Mouse (Mus musculus) fibroblast of lung, adult 2 months (primary cell): ENCODE measurements around the gene Ston1.
A peak's percentile ranks its signal among the peaks of the same experiment; 100 is the strongest.

ENCODE experiments used
- DNase-seq: peaks from one replicate; pipeline ENCODE4 v3.0.0-alpha.2; 2011; ENCODE audit warnings: low read depth

Ston1 gene

GRCm38 (mm10) chr17:88626347-88626811 is 28.9 kb downstream of the Ston1 start:
- DNase-seq, result no peak

DNA sequence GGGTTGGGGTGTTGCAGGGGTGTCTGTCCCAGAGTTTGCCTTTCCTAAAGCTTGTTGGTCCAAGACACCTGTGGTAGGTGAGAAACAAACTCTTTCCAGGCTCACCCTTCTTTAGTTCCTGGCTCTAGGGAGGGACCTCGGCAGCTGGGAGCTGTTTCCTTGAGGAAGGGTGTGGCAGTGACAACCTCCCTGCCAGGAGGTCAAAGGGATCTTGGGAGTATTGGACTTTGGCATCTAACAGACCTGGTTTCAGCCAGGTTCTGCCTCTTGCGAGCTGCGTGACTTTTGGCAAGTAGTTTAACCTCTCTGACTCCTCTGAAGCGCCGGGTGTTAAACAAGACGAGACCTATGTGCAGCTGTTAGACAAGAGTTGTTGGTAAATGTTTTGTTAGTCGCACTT is 29.7 kb downstream of the Ston1 start:
- DNase-seq, result no peak

DNA sequence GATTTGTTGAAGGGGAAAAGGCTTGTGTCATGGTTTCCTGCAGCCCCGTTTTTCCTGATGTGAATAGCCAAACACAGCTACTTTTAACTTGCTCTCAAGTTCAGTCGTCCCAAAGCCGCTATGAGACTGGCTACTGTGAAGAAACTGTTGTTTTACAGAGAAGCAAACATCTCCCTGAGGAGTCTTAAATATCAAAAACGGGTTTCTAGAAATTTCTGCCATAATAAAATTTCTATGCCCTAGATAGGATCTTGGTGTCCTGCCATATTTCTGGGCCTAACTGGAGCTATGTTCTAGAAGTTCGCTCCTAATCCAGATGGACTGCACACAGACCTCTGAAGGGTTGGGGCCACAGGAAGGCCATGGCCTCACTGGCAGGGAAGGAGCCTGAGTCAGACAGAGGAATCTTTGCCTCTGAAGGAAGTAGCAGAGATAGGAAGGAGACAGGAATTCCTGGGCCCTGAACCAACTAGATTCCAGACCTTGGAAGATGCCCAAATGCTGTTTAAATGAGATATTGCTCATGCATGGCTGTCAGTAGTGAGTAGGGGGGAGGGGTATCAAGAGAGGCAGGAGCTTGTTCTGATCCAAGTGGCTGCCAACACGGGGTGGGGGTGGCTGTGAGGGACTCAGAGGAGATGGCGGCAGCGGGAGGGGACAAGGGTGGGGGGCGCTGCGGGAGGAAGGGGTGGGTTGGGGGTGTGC is 31.3 kb downstream of the Ston1 start:
- DNase-seq, result peak; percentile 85

DNA sequence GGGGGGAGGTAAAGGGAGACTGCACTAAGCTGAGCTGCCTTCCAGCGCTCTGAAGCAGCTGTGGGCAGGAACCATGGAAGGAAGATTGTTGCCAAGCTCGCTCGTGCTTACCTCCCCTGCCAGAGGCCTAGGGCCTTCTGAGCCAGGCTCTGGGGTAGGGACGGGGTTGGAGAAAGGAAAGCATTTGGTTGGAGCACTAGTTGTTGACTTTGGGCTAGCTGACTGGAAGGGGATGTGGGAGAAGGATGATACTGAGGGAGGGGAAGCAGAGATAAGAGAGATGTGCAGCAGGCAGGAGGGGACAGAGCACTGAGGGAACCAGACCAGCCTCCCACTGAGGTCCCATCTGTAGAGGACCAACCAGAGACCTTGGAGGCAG is 31.9 kb downstream of the Ston1 start:
- DNase-seq, result peak; percentile 54

GRCm38 (mm10) chr17:88629931-88630553 is 32.6 kb downstream of the Ston1 start:
- no peak for DNase-seq

GRCm38 (mm10) chr17:88630554-88630948 is 33.1 kb downstream of the Ston1 start:
- DNase-seq, result no peak

- DNase-seq, result no peak
Measured at GRCm38 (mm10) chr17:88632631-88633030, 35.1 kb downstream of the Ston1 start.

DNA sequence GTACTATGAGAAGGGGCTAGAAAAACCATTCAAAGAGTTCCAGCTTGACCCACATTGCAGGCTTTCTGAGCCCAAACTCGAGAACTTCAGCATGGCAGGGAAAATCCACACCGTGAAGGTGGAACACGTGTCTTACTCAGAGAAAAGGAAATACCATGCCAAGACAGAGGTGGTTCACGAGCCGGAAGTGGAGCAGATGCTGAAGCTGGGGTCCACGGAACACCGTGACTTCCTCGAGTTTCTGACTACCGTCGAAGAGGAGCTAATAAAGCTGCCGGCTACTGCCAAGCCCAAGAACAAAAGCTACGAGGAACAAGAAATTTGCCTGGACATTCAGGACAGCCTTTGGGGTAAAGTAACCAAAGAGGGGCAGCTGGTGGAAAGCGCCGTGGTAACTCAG is 38.6 kb downstream of the Ston1 start:
- DNase-seq, result no peak

DNA sequence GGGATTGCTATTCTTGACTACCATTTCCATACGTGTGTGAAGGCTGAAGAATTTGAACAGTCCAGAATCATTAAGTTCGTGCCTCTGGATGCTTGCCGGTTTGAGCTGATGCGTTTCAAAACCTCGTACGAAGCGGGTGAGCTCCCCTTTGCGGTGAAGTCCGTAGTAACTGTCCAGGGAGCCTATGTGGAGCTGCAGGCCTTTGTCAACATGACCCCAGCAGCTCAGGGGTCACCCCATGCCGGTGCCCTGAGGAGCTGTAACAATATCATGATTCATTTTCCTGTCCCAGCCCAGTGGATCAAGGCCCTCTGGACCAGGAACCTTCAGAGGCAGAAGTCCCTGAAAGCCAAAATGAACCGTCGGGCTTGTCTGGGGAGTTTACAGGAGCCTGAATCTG is 39.1 kb downstream of the Ston1 start:
- no peak for DNase-seq

DNA sequence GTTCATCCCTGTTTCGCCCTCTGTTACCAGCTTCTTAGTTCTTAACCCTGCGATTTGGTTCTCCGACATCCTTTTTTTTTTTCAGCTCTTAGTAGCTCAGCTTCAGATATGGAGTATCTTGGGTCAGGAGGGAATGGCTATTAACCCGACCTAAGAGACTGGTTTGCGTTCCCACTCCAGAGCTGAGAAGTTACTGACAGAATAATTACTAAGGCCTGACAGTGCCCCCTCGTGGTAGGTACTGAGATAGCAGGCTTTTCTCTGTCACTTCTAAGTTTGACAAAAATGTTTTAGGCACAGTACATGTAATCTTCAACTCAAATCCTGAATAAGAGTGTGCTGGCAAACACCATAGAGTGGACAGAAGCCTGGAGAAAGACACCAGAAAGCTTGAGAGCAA is 43.5 kb downstream of the Ston1 start:
- DNase-seq, result peak; percentile 65

- DNase-seq, result no peak
Measured at GRCm38 (mm10) chr17:88641836-88642235, 44.4 kb downstream of the Ston1 start.

- no peak for DNase-seq
Measured at GRCm38 (mm10) chr17:88644876-88645275, 47.4 kb downstream of the Ston1 start.

DNA sequence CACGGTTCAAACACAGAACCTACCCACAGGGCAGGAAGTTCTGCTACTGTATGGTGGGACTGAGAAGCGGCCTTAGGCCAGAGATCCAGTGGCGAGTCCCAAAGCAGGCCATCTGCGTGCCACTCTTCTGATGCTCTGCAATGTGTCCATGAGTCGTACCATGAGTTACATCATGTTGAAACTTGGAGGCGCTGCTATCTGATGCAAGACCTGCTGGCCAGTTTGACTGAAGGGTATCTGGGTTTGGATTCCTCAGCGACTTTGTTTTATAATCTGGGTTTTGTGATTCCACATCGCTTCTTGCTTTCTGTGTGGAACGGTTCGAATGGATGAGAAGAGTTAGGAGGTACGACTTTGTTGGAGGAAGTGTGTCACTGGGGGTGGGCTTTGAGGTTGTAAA is 47.8 kb downstream of the Ston1 start:
- DNase-seq, result no peak

GRCm38 (mm10) chr17:88647149-88647548 is 49.7 kb downstream of the Ston1 start:
- no peak for DNase-seq

DNA sequence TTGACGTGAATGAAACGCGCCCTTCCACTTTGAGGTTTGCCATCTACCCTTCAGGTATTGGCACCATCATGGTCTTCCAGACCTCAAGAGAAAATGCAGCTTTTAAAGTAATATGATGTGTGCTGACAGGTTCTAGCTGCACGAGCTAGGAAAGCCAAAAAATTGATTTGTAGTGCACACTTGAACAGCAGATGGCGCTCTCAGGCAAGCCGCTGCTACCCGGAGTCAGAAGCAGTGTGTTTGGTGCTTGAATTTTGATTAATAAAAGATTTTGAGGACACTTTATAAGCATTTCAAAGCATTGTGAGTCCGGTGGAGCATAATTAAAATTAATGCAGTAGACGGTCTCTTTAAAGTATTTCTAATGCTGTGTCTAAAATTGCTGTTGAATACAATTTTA is 54.5 kb downstream of the Ston1 start:
- no peak for DNase-seq

- no peak for DNase-seq
Measured at GRCm38 (mm10) chr17:88652702-88653374, 55.4 kb downstream of the Ston1 start.

DNA sequence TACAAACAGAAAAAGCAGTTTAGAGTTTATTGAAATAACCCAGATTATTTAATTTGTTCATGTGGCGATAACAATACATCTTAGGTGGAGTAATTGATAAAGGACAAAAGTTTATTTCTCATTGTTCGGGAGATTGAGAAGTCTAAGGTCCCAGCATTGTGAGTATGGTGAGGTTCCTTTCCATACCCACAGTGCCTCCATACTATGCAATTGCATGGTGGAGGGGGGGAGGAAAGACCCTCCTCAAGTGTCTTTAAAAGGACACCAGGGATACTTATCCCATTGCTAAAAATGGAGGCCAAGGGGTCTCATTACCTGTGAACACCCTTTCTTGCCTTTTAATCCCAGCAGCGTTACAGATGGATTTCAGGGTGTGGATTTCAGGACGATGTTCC is 55.9 kb downstream of the Ston1 start:
- DNase-seq, result no peak

- DNase-seq, result no peak
Measured at GRCm38 (mm10) chr17:88658510-88658909, 61.0 kb downstream of the Ston1 start.

DNA sequence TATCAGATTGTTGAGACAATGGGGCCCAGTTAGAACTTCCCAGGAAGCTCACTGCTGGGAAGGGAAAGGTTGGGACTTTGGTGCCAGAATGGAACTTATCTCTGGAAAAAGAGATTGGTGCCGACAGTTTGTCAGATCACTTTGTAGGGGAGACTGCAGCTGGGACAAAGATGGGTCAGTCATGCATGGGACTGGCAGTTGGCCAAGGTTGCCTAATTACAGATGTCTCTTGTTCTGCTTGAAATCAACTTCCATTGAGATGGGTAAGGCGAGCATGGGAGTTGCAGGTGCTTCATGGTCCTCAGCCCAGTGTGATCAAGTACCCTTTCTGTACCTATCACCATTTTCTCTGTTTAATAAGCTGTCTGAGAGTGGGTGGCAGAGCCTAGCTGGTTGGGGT is 68.6 kb downstream of the Ston1 start:
- no peak for DNase-seq

- no peak for DNase-seq
Measured at GRCm38 (mm10) chr17:88668452-88668851, 71.0 kb downstream of the Ston1 start, which contains the start of gene Gtf2a1l. Gene Gtf2a1l, plus strand, starts transcription at chr17:88668660.

DNA sequence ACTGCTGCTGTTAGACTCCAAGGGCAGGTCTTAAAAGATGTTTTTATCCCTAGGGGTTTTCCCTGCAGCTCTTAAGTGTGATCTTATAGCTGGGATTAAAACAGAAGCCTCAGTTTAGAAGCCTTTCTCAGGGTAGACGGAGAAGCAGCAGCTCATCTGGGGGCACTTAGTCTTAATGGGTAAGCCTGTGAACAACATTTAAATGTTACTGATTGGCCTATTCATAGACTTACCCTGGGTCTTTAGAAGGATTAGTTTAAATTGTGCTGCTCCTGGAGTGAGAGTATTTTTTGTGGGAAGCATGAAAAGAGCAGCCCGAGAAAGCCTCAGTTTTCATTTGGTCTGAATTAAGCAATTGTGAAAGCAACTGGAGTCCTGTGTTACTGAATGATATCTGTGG is 72.4 kb downstream of the Ston1 start:
- no peak for DNase-seq

DNA sequence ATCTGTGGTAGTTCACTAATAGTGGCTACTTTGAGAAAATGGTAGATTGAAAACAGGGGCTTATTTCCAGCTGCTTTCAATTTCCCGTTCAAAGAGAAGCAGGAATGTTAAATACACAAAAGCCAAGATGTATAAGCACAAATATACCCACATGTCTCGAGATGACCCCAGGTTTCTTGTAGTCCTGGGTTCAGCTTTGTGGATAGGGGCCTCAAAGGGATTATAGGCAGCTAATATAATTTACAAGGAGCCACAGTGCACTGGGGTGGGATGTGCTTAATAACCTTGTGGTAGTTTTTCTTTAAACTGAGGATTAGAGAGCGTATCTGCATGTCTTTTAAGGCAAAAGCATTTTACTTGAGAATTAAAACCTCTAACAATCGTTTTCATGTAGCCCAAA is 73.3 kb downstream of the Ston1 start:
- DNase-seq, result no peak
